Mouse (Mus musculus): ENCODE measurements around the gene Klhl29.

- no peak for TF ChIP-seq CTCF (IDR thresholded peaks at IDR 0.05; ENCODE audit: low read depth)
- no peak for TF ChIP-seq EP300 (optimal IDR thresholded peaks at IDR 0.05)
These were observed 95.6 kb downstream of the Klhl29 start for GRCm38 (mm10) chr12:5279873-5280272.
